Mouse (Mus musculus) lung, adult 2 months (tissue): ENCODE measurements around the gene Samsn1.
"Not testable (repeated sequence)": the region's sequence is repeated elsewhere in the genome, so short reads cannot be mapped to it uniquely, and the experiment has no call there.

Experiments used
- CTCF ChIP-seq: fragments of 200-500 bp; IDR thresholded peaks from 2 replicates; pipeline ENCODE4 v1.5.1; 2011; ENCODE audit warnings: mild to moderate bottlenecking, low read length, control low read depth; ENCODE audit not compliant: insufficient read depth
- POLR2A ChIP-seq: fragments of 200-500 bp; IDR thresholded peaks from 2 replicates; pipeline ENCODE4 v1.6.1; 2011; ENCODE audit warnings: low read depth, mild to moderate bottlenecking, control low read depth, low read length, borderline replicate concordance; ENCODE audit errors: extremely low read depth

DNA sequence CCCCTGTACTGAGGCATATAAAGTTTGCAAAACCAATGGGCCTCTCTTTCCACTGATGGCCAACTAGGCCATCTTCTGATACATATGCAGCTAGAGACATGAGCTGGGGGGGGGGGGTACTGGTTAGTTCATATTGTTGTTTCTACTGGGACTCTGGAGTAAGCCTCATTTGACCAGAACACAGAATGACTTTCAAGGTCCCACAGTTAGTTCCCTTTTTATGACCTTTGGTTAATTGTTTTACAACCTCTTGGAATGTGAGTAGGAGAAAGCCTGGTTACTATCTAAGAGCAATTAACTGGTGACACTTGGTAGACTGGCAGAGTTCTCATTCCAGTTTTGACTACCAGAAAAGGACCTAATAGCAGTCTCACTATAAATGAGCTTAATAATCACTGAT, 195.1 kb downstream of the Samsn1 start:
- TF ChIP-seq CTCF, POLR2A: not testable (repeated sequence)
